Mouse (Mus musculus): ENCODE measurements at regions not wholly inside any gene's neighbourhood (a gene's known extent, or its start where the extent isn't known, plus 50 kb on each side); places are given as distances from the start of the nearest gene placed in this dataset.

GRCm38 (mm10) chr15:25278317-25279156 is 135.0 kb downstream of the Basp1 start:
- TF ChIP-seq POLR2A (IDR thresholded peaks at IDR 0.05; ENCODE audit: borderline replicate concordance, low read depth, low read length) (no peak), CTCF (IDR thresholded peaks at IDR 0.05; ENCODE audit: low read depth, low read length) (no peak)

Data from bone marrow macrophage, adult 2 months (primary cell).